In genomic region chr1:72936231-72936630, GRCm38 (mm10) we compare ENCODE assay signal across 17 mouse cellular contexts.
A peak's percentile ranks its signal among the peaks of the same experiment; 100 is the strongest.
DNase-seq lines count a peak whose midpoint lies in the region; ATAC-seq and TF ChIP-seq lines count a peak whose summit lies in the region.
"Had no signal": no experiment of that assay in that cellular context is flagged by ENCODE, and none has a peak within 500 bp of the region (broad histone marks: within the 10 kb centered on the region; RNA-seq: fewer than 3 reads in every experiment).

No protein-coding gene starts in this region.

- DNase-seq in gastrocnemius, adult 2 months, result no peak
- no peak for DNase-seq in gastrocnemius, adult 8-10 months (ENCODE audit: low spot score in 2 of 2)
- peak; percentile 38 for DNase-seq in testis, postnatal 14 days (ENCODE audit: low spot score)
- DNase-seq in testis, postnatal 10 days (ENCODE audit: low spot score), result no peak
- DNase-seq: adrenal gland, adult 2 months; adrenal gland, postnatal 25 days; cerebellum, adult 9-11 months; cerebellum, postnatal 36 days had no signal

- no peak overlapping the region for H3K9ac ChIP-seq in heart, embryonic 12.5 days
- H3K9ac ChIP-seq in heart, embryonic 11.5 days (ENCODE audit: low read depth, low read length), result no peak overlapping the region
- H3K9ac ChIP-seq: embryonic facial prominence, embryonic 13.5 days; forebrain, embryonic 12.5 days; hindbrain, embryonic 14.5 days had no signal

- H3K27ac ChIP-seq in gastrocnemius, adult 2 months, result peak overlapping the region; percentile 85
- H3K27ac ChIP-seq in heart, embryonic 12.5 days (ENCODE audit: poor library complexity, severe bottlenecking), result 0 out of 2 replicates have a peak overlapping the region, but pooled peaks have one; percentile 5
- H3K27ac ChIP-seq in heart, embryonic 11.5 days (ENCODE audit: low read depth, low read length), result no peak overlapping the region
- H3K27ac ChIP-seq: embryonic facial prominence, embryonic 13.5 days; forebrain, embryonic 12.5 days; hindbrain, embryonic 10.5 days; hindbrain, embryonic 14.5 days had no signal

- 31% methylated on average over 5 of the region's 5 CpGs for WGBS in heart, embryonic 12.5 days
- WGBS in heart, embryonic 11.5 days (ENCODE audit: insufficient replicate concordance), result 37% methylated on average over 5 of the region's 5 CpGs

- no peaks in the 10 kb centered on the region for H3K27me3 ChIP-seq in heart, embryonic 12.5 days (replicated peaks)
- H3K27me3 ChIP-seq in heart, embryonic 11.5 days (ENCODE audit: control insufficient read depth, insufficient read depth, low read length), result no peaks in the 10 kb centered on the region
- H3K27me3 ChIP-seq: embryonic facial prominence, embryonic 13.5 days; forebrain, embryonic 12.5 days had no signal

- no peak for TF ChIP-seq CTCF in gastrocnemius, adult 2 months (IDR thresholded peaks at IDR 0.05)

- no peak overlapping the region for H3K4me3 ChIP-seq in gastrocnemius, adult 2 months
- H3K4me3 ChIP-seq in heart, embryonic 12.5 days, result no peak overlapping the region
- no peak overlapping the region for H3K4me3 ChIP-seq in heart, embryonic 11.5 days (ENCODE audit: low read depth, low read length)
- H3K4me3 ChIP-seq: embryonic facial prominence, embryonic 13.5 days; forebrain, embryonic 12.5 days; hindbrain, embryonic 10.5 days had no signal

- intact Hi-C loops in gastrocnemius, adult 2 months (cut with DNase I), result loop anchor here (10.0 kb wide), 1 partner anchor 51 kb away; no protein-coding TSS in a partner anchor

- no peak for ATAC-seq in heart, embryonic 12.5 days (ENCODE audit: insufficient number of reproducible peaks, low FRiP score)
- ATAC-seq in heart, embryonic 11.5 days (replicated peaks; ENCODE audit: insufficient number of reproducible peaks, low FRiP score, low TSS enrichment), result no peak
- ATAC-seq: forebrain, embryonic 16.5 days; inflammation-experienced regulatory T-cells, adult 6 months; intestine, postnatal 0 days had no signal

- H3K4me1 ChIP-seq in heart, embryonic 12.5 days (replicated peaks), result 0 out of 2 replicates have a peak, but pooled peaks cover 3% of the 10 kb centered on the region
- H3K4me1 ChIP-seq in heart, embryonic 11.5 days (ENCODE audit: control insufficient read depth, insufficient read depth, low read length), result peaks cover 4% of the 10 kb centered on the region; the same call in 1 of the 2 replicates
- H3K4me1 ChIP-seq: embryonic facial prominence, embryonic 13.5 days; forebrain, embryonic 12.5 days; hindbrain, embryonic 10.5 days had no signal

- no peaks in the 10 kb centered on the region for H3K9me3 ChIP-seq in heart, embryonic 12.5 days (replicated peaks)
- no peaks in the 10 kb centered on the region for H3K9me3 ChIP-seq in heart, embryonic 11.5 days (replicated peaks; ENCODE audit: control insufficient read depth, low read length)
- H3K9me3 ChIP-seq: embryonic facial prominence, embryonic 13.5 days; forebrain, embryonic 12.5 days; hindbrain, embryonic 10.5 days had no signal

- H3K4me2 ChIP-seq in heart, embryonic 12.5 days, result no peak overlapping the region
- H3K4me2 ChIP-seq in heart, embryonic 11.5 days, result no peak overlapping the region
- H3K4me2 ChIP-seq: embryonic facial prominence, embryonic 13.5 days; forebrain, embryonic 12.5 days; hindbrain, embryonic 14.5 days had no signal

- no peaks in the 10 kb centered on the region for H3K36me3 ChIP-seq in heart, embryonic 12.5 days
- H3K36me3 ChIP-seq in heart, embryonic 11.5 days (ENCODE audit: control insufficient read depth, insufficient read depth, low read length), result no peaks in the 10 kb centered on the region
- H3K36me3 ChIP-seq: embryonic facial prominence, embryonic 13.5 days; forebrain, embryonic 12.5 days; hindbrain, embryonic 10.5 days had no signal
